Mouse (Mus musculus) E14TG2a.4 (cell line): Measurements from ENCODE around the gene Rapgef5.

Experiments used
- CTCF ChIP-seq: conservative IDR thresholded peaks from 2 replicates; pipeline ENCODE4 v1.5.1; 2014; ENCODE audit warnings: low read length
- NANOG ChIP-seq: IDR thresholded peaks from 2 replicates; pipeline ENCODE4 v1.6.1; 2014; ENCODE audit warnings: borderline replicate concordance, low read length, mixed read lengths

- TF ChIP-seq CTCF (no peak), NANOG (no peak)
These were observed 208.7 kb downstream of the Rapgef5 start for GRCm38 (mm10) chr12:117725011-117725410.
